Mouse (Mus musculus) hindbrain, embryonic 12.5 days (tissue): ENCODE measurements at regions not wholly inside any gene's neighbourhood (a gene's known extent, or its start where the extent isn't known, plus 50 kb on each side); places are given as distances from the start of the nearest gene placed in this dataset.

Experiments
- ATAC-seq: fragments of 200-750 bp; cut with Nextera tagmentation; 2 replicates; pipeline ENCODE4 v1.8.0; 2017; ENCODE audit warnings: moderate TSS enrichment; ENCODE audit not compliant: low FRiP score
- H3K27ac ChIP-seq: fragments of 300-500 bp; sonication (generic); 2 replicates; pipeline ENCODE4 v1.5.1; 2016; ENCODE audit warnings: mild to moderate bottlenecking
- H3K27me3 ChIP-seq: fragments of 300-500 bp; sonication (generic); 2 replicates; pipeline ENCODE4 v1.6.1; 2016; ENCODE audit warnings: mild to moderate bottlenecking
- H3K36me3 ChIP-seq: fragments of 300-500 bp; sonication (generic); 2 replicates; pipeline ENCODE4 v1.6.1; 2016; ENCODE audit warnings: mild to moderate bottlenecking
- H3K4me1 ChIP-seq: fragments of 300-500 bp; sonication (generic); 2 replicates; pipeline ENCODE4 v1.6.1; 2016
- H3K4me2 ChIP-seq: fragments of 300-500 bp; sonication (generic); replicated peaks from 2 replicates; pipeline ENCODE4 v1.6.1; 2016; ENCODE audit warnings: mild to moderate bottlenecking
- H3K4me3 ChIP-seq: fragments of 300-500 bp; sonication (generic); 2 replicates; pipeline ENCODE4 v1.5.1; 2016; ENCODE audit warnings: mild to moderate bottlenecking
- H3K9ac ChIP-seq: fragments of 300-500 bp; sonication (generic); 2 replicates; pipeline ENCODE4 v1.6.1; 2016; ENCODE audit warnings: mild to moderate bottlenecking, moderate library complexity
- H3K9me3 ChIP-seq: fragments of 300-500 bp; sonication (generic); replicated peaks from 2 replicates; pipeline ENCODE4 v1.6.1; 2016; ENCODE audit warnings: mild to moderate bottlenecking
- WGBS: fragments of 180-500 bp; shearing (Covaris S2); methylation state at CpG from one replicate; pipeline ENCODE4 v1.1.7; 2016; 5-methylcytosine and 5-hydroxymethylcytosine counted together

DNA sequence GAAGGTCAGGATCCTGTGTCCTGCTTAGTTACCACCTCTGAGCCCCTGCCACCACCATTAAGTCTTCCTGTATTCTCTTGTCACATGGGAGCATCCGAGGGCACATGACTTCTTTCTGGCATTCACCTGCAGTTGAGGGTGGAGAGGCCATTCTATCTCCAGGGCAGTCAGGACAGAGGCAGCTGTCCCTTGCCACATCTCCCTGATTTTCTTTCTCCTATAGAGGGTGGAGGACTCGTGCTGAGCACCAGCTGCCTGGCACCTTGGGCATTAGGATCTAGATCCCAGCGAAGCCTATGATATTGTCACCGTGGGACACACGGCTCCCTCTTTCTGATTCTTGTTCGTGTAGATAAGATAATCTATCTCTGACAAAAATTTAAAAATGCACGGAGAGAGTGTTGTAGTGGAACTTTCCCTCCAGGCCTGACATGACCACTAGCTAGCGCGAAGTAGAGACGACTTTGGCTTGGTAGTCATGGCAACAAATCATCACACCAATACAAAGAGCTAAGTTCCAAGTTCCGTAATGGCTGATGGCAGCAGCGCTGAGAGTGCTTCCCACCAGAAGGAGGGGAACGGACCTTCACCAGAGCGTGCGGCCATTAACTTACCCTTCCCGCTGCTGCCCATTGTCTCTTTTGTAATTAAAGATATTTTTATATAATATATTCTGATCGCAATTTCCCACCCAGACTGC is 137.7 kb downstream of the Ipmk start:
- no peak overlapping the region for H3K4me3 ChIP-seq
- no peaks in the 10 kb centered on the region for H3K27me3 ChIP-seq
- H3K9me3 ChIP-seq, result no peaks in the 10 kb centered on the region
- 0 out of 2 replicates have a peak, but pooled peaks have one; percentile 35 for ATAC-seq
- H3K4me2 ChIP-seq, result no peak overlapping the region
- H3K27ac ChIP-seq, result no peak overlapping the region
- no peaks in the 10 kb centered on the region for H3K36me3 ChIP-seq
- H3K9ac ChIP-seq, result no peak overlapping the region
- no peaks in the 10 kb centered on the region for H3K4me1 ChIP-seq
- 63% methylated on average over 17 of the region's 17 CpGs for WGBS

DNA sequence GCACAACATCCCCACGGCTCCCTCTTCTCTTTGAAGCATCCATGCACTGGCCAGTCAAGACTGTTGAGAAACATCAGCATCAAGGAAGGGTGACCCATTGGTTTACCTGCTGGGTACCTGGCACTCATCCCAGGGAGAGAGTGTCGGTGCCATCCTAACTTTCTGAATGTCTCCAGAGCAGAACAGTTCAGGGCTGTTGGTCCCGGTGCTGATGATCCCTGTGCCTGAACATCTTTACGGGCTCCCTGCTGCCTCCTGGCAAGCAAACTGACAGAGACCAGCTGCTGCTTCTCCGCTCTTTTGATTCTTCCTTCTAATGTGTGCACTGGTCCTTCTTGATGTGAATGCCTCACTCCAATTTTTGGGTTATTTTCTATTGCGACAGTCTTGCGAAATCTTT is 142.2 kb downstream of the Ipmk start:
- no peak for ATAC-seq
- 96% methylated on average over 7 of the region's 7 CpGs for WGBS
- Histone ChIP-seq H3K27ac (no peak overlapping the region), H3K36me3 (no peaks in the 10 kb centered on the region), H3K9me3 (no peaks in the 10 kb centered on the region), H3K9ac (no peak overlapping the region), H3K4me3 (no peak overlapping the region), H3K4me1 (no peaks in the 10 kb centered on the region), H3K4me2 (no peak overlapping the region), H3K27me3 (no peaks in the 10 kb centered on the region)

DNA sequence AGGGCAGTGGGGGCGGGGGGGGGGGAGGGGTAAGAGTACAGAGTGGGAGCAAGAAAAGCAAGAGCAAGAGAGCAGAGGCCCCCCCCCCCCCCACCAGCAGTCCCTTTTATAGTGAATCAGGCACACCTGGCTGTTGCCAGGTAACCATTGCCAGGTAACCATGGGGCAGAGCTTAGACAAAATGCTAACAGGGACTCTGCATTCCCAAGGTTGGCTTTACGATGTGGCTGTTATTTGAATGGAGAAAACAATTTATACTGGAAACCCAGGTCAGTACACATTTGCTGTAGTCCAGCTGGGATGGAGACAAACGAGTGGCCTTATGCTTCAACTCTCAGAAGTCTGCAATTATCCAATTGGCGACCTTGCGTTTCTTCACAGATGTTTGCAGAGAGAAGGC is 154.5 kb downstream of the Ipmk start:
- Histone ChIP-seq H3K27me3 (no peaks in the 10 kb centered on the region), H3K9ac (no peak overlapping the region), H3K4me1 (no peaks in the 10 kb centered on the region), H3K36me3 (no peaks in the 10 kb centered on the region), H3K4me3 (no peak overlapping the region), H3K27ac (no peak overlapping the region), H3K4me2 (no peak overlapping the region), H3K9me3 (no peaks in the 10 kb centered on the region)
- no peak for ATAC-seq
- 59% methylated on average over 4 of the region's 5 CpGs for WGBS

DNA sequence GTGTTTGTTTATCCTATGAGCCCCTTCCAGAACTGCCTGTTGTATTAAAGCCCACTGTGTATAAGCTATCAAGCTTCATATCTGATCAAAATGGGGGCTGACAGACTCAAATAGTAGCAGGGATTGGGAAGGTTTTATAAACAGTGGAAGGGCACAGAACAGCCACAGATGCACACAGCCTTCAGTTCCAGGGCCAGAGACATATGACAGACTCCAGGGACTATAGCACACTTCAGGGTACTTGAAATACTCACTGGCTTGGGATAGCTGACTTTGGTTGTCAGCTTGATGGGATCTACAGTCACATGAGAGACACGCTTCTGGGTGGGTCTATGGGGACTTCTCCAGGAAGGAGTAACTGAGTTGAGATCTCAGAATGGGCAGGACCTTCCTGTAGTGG is 156.7 kb downstream of the Ipmk start:
- Histone ChIP-seq H3K9me3 (no peaks in the 10 kb centered on the region), H3K4me1 (no peaks in the 10 kb centered on the region), H3K4me3 (no peak overlapping the region), H3K36me3 (no peaks in the 10 kb centered on the region), H3K27ac (no peak overlapping the region), H3K9ac (no peak overlapping the region), H3K4me2 (no peak overlapping the region), H3K27me3 (no peaks in the 10 kb centered on the region)
- ATAC-seq, result no peak
- WGBS, result 73% methylated on average over 1 of the region's 1 CpGs

DNA sequence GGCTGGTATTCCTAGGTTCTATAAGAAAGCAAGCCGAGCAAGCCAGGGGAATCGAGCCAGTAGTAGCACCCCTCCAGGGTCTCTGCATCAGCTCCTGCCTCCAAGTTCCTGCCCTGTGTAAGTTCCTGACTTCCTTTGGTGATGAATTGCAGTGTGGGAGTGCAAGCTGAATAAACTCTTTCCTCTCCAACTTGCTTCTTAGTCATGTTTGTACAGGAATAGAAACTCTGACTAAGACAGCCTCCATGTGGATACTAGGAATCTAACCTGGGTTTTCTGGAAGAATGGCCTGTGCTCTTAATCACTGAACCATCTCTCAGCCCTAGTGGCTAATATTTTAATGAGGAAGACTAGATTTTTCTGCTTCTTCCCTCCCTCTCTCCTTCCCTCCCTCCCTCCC is 177.7 kb downstream of the Ipmk start:
- H3K9ac ChIP-seq, result no peak overlapping the region
- H3K36me3 ChIP-seq, result no peaks in the 10 kb centered on the region
- H3K27ac ChIP-seq, result no peak overlapping the region
- no peak overlapping the region for H3K4me3 ChIP-seq
- no peak for ATAC-seq
- H3K9me3 ChIP-seq, result no peaks in the 10 kb centered on the region
- H3K4me2 ChIP-seq, result no peak overlapping the region
- no peaks in the 10 kb centered on the region for H3K4me1 ChIP-seq
- no peaks in the 10 kb centered on the region for H3K27me3 ChIP-seq
- WGBS, result 80% methylated on average over 2 of the region's 2 CpGs

DNA sequence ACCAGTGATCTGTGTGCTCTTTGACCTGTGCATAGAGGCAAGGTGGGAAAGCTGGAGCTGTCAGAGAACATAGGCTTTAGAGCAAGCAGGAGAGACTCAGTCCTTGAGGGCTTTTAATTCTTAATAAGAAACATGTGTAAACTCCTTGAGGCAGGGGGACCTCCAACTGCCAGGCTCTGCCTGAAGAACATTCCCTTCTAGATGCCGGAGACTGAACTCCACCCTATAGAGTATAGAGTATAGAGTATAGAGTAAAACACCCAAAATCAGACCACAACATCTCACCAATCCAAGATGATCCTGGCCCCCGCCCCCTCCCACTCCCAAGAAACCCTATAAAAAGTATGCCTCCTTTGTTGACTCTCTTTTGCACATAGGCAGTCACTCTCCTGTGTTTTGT is 186.2 kb downstream of the Ipmk start:
- H3K27me3 ChIP-seq, result no peaks in the 10 kb centered on the region
- H3K4me1 ChIP-seq, result no peaks in the 10 kb centered on the region
- WGBS, result 75% methylated on average over 2 of the region's 2 CpGs
- no peak overlapping the region for H3K4me3 ChIP-seq
- H3K9me3 ChIP-seq, result no peaks in the 10 kb centered on the region
- H3K36me3 ChIP-seq, result no peaks in the 10 kb centered on the region
- no peak overlapping the region for H3K27ac ChIP-seq
- no peak for ATAC-seq
- no peak overlapping the region for H3K4me2 ChIP-seq
- H3K9ac ChIP-seq, result no peak overlapping the region

DNA sequence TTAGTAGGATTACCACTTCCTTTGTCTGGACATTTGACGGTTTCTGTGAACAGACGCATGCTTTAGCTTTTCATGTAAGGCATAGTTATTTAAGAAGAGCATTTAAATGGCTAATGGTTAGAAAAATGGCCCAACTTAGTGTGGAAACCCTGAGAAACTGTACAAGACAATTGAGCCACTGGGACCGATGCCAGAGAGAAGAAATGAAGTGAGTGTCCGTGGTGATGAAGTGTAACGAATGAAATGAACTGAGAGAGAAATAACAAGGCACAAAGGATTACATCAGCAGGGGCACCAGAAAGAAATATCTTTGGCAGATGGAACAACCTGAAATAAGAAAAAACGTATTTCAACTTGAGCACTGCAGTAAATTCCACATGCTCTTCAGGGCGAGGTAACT is 197.9 kb downstream of the Ipmk start:
- no peaks in the 10 kb centered on the region for H3K9me3 ChIP-seq
- 89% methylated on average over 7 of the region's 7 CpGs for WGBS
- H3K4me2 ChIP-seq, result no peak overlapping the region
- no peaks in the 10 kb centered on the region for H3K27me3 ChIP-seq
- no peak overlapping the region for H3K9ac ChIP-seq
- H3K36me3 ChIP-seq, result no peaks in the 10 kb centered on the region
- no peak overlapping the region for H3K27ac ChIP-seq
- H3K4me1 ChIP-seq, result no peaks in the 10 kb centered on the region
- no peak for ATAC-seq
- H3K4me3 ChIP-seq, result no peak overlapping the region

DNA sequence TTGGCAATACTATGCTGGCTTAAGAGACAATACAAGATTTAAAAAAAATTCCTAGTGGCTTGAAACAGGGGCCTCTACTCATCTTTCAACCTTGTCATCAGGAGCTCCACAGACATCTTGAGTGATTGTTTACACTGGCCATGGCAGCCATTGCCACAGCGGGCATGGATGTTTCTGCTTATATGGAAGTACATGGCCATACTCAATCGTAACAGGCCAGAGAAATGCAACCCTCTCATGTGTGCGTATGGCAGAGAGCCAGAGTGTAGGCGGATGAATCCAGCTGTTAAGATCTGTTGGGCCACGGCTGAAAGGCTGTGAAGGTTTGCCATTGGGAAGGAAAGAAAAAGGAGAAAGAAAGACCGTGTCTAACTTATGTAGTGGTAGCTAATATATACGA is 198.9 kb downstream of the Ipmk start:
- Histone ChIP-seq H3K4me2 (no peak overlapping the region), H3K4me3 (no peak overlapping the region), H3K9ac (no peak overlapping the region), H3K27ac (no peak overlapping the region), H3K9me3 (no peaks in the 10 kb centered on the region), H3K27me3 (no peaks in the 10 kb centered on the region), H3K36me3 (no peaks in the 10 kb centered on the region), H3K4me1 (no peaks in the 10 kb centered on the region)
- 90% methylated on average over 7 of the region's 7 CpGs for WGBS
- no peak for ATAC-seq

DNA sequence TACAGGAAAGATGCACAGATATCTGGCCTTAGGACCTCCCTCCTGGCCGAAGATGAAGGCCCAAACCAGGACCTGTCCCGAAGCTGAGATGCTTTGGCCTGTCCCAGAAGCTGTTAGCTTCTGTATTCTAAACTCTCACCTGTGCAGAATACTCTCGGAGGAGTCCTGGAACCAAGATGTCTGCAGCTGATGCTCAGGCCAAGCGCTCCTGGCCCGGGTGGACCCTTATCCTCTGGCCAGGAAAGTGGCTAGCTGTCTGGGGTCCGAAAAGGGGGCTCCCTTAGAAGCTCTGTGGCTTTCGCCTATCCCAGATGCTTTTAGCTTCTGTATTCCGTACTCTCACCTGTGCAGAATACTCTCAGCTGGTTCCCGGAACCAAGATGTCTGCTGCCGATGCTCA is 236.2 kb downstream of the Ipmk start:
- 92% methylated on average over 10 of the region's 10 CpGs for WGBS
- Histone ChIP-seq H3K4me2 (no peak overlapping the region), H3K27me3 (no peaks in the 10 kb centered on the region), H3K36me3 (no peaks in the 10 kb centered on the region), H3K4me3 (no peak overlapping the region), H3K9me3 (no peaks in the 10 kb centered on the region), H3K27ac (no peak overlapping the region), H3K9ac (no peak overlapping the region), H3K4me1 (no peaks in the 10 kb centered on the region)
- ATAC-seq, result no peak

DNA sequence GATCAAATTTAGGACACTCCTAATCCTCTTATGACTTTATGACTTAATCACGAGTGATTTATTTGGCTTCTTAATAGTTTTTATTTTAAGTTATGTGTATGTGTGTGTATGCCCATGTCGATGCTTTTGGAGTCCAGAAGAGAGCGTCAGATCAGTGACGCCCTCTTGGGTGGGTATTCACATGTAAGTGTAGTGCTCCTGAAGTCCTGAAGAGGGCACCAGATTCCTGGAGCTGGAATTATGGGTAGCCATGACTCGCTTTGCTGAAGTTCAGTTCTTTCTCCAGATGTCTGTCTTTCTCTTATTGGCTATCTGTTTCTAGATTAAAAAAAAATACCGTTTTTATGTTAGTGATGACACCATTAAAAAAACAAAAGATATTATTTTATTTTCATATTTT is 251.0 kb downstream of the Ipmk start:
- no peak for ATAC-seq
- no peaks in the 10 kb centered on the region for H3K36me3 ChIP-seq
- no peaks in the 10 kb centered on the region for H3K9me3 ChIP-seq
- H3K4me3 ChIP-seq, result no peak overlapping the region
- H3K4me1 ChIP-seq, result no peaks in the 10 kb centered on the region
- H3K4me2 ChIP-seq, result no peak overlapping the region
- H3K27ac ChIP-seq, result no peak overlapping the region
- no peak overlapping the region for H3K9ac ChIP-seq
- WGBS, result 92% methylated on average over 6 of the region's 6 CpGs
- no peaks in the 10 kb centered on the region for H3K27me3 ChIP-seq

DNA sequence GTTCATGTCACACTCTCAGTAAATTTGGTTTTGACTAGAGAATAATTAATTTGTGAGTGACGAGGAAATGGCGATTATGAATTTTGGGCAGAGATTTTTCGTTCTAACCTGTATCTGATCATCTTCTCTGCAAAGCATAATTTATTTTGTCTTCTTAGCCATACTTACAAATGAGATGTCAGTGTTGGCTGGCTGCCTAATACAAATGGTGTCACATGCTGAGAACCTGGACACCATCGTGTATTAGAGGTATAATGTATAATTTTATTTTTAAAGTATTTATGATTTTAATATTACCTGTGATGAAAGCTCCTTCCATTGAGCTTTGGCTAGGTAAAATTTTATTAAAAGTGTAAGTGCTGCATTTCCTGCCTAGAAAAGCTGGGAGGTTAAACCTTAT is 266.2 kb downstream of the Ipmk start:
- Histone ChIP-seq H3K27me3 (no peaks in the 10 kb centered on the region), H3K9ac (no peak overlapping the region), H3K4me1 (no peaks in the 10 kb centered on the region), H3K27ac (no peak overlapping the region), H3K9me3 (no peaks in the 10 kb centered on the region), H3K4me2 (no peak overlapping the region), H3K4me3 (no peak overlapping the region), H3K36me3 (no peaks in the 10 kb centered on the region)
- ATAC-seq, result no peak
- WGBS, result 94% methylated on average over 4 of the region's 4 CpGs

DNA sequence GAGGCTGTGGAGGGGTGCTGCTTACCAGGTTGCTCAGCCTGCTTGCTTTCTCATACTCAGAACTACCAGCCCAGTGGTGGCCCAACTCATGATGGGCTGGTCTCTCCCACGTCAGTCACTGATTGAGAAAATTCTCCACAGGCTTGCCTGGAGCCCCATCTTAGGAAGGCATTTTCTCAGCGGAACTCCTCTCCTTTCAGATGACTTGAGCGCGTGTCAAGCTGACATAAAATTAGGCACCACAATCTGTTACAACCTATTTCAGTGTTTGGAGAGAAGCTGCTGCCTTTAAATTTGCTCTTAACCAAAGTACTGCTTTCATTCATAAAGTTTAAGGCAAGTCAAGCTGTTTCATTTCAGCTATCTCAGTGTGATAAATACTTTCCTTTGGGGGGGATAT is 269.6 kb downstream of the Ipmk start:
- Histone ChIP-seq H3K27ac (no peak overlapping the region), H3K9me3 (no peaks in the 10 kb centered on the region), H3K36me3 (no peaks in the 10 kb centered on the region), H3K9ac (no peak overlapping the region), H3K4me1 (no peaks in the 10 kb centered on the region), H3K4me2 (no peak overlapping the region), H3K4me3 (no peak overlapping the region), H3K27me3 (no peaks in the 10 kb centered on the region)
- no peak for ATAC-seq
- 92% methylated on average over 4 of the region's 4 CpGs for WGBS

DNA sequence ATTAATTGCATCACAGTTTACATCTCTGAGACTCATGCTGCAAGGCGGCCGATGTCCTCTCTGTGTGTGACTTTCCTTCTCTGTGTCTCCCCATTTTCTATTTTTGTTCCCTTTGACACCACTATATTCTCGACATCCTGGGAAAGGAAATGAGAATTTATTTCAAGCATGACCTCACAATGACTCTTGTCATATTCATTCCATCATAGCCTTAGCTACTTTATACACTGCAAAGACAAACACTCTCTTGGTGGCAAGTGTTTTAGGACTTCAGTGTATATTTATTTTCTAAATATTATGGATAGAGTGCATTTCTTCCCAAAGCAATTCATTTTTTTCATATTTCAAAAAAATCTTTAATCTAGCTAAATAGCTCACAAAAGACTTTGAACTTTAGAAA is 298.5 kb downstream of the Ipmk start:
- H3K27me3 ChIP-seq, result no peaks in the 10 kb centered on the region
- no peak overlapping the region for H3K9ac ChIP-seq
- H3K4me2 ChIP-seq, result no peak overlapping the region
- H3K4me3 ChIP-seq, result no peak overlapping the region
- H3K4me1 ChIP-seq, result no peaks in the 10 kb centered on the region
- WGBS, result 85% methylated on average over 3 of the region's 3 CpGs
- H3K9me3 ChIP-seq, result 0 out of 2 replicates have a peak, but pooled peaks cover 2% of the 10 kb centered on the region
- H3K27ac ChIP-seq, result no peak overlapping the region
- ATAC-seq, result no peak
- H3K36me3 ChIP-seq, result no peaks in the 10 kb centered on the region
